In genomic region chr4:53089641-53090040, GRCm38 (mm10) we compare ENCODE assay signal across 12 mouse cellular contexts.
"Had no signal": no experiment of that assay in that cellular context is flagged by ENCODE, and none has a peak within 500 bp of the region (broad histone marks: within the 10 kb centered on the region; RNA-seq: fewer than 3 reads in every experiment).

No protein-coding gene starts in this region.

- DNase-seq: layer of hippocampus, adult 9-11 months; layer of hippocampus, postnatal 36 days; liver, embryonic 13.5 days; lung, adult 18-20 months; lung, postnatal 4 days; midbrain, embryonic 14.5 days; right cerebral cortex, postnatal 4 days; spleen, adult 18-20 months; thymus, adult 18-20 months; thymus, postnatal 14 days had no signal

- ATAC-seq: intestine, embryonic 16.5 days; lung, postnatal 0 days had no signal
